Mouse (Mus musculus) stomach, postnatal 0 days (tissue): ENCODE measurements around the gene Bbs1. TPM values are rescaled to one million over a fixed set of nuclear protein-coding genes. Genes with fewer than 3 reads are reported as not detected.

Experiments
- ATAC-seq: fragments of 200-750 bp; cut with Nextera tagmentation; 2 replicates; pipeline ENCODE4 v1.8.0; 2017; ENCODE audit not compliant: low FRiP score, low TSS enrichment
- DNase-seq: peaks from one replicate; pipeline ENCODE4 v3.0.0-alpha.2; 2016; ENCODE audit warnings: low spot score
- H3K27ac ChIP-seq: fragments of 300-500 bp; sonication (generic); replicated peaks from 2 replicates; pipeline ENCODE4 v1.5.1; 2014; ENCODE audit warnings: mild to moderate bottlenecking, control low read depth
- H3K27me3 ChIP-seq: fragments of 300-500 bp; sonication (generic); 2 replicates; pipeline ENCODE4 v1.6.1; 2014; ENCODE audit warnings: low read length; ENCODE audit not compliant: control insufficient read depth, insufficient read depth
- H3K36me3 ChIP-seq: fragments of 300-500 bp; sonication (generic); 2 replicates; pipeline ENCODE4 v1.6.1; 2014; ENCODE audit warnings: low read length, mixed read lengths; ENCODE audit not compliant: control insufficient read depth, insufficient read depth
- H3K4me1 ChIP-seq: fragments of 300-500 bp; sonication (generic); replicated peaks from 2 replicates; pipeline ENCODE4 v1.6.1; 2014; ENCODE audit warnings: antibody characterized with exemption; ENCODE audit not compliant: control insufficient read depth, insufficient read depth
- H3K4me2 ChIP-seq: fragments of 300-500 bp; sonication (generic); replicated peaks from 2 replicates; pipeline ENCODE4 v1.6.1; 2014; ENCODE audit warnings: low read depth, mild to moderate bottlenecking, control low read depth, moderate library complexity
- H3K4me3 ChIP-seq: fragments of 300-500 bp; sonication (generic); 2 replicates; pipeline ENCODE4 v1.5.1; 2014; ENCODE audit warnings: low read depth, low read length, control low read depth
- H3K9ac ChIP-seq: fragments of 300-500 bp; sonication (generic); 2 replicates; pipeline ENCODE4 v1.6.1; 2014; ENCODE audit warnings: mild to moderate bottlenecking, low read length, control low read depth, mixed read lengths
- H3K9me3 ChIP-seq: fragments of 300-500 bp; sonication (generic); 2 replicates; pipeline ENCODE4 v1.6.1; 2016; ENCODE audit warnings: low read length; ENCODE audit not compliant: control insufficient read depth
- CTCF ChIP-seq: IDR thresholded peaks from 2 replicates; pipeline ENCODE4 v1.5.1; 2016; ENCODE audit warnings: antibody characterized with exemption, low read depth, mild to moderate bottlenecking, moderate library complexity
- EP300 ChIP-seq: optimal IDR thresholded peaks from 2 replicates; pipeline ENCODE3; 2016; ENCODE audit warnings: antibody characterized with exemption
- WGBS: fragments of 180-500 bp; shearing (Covaris S2); extraction: QIAGEN DNeasy Blood & Tissue Kit; methylation state at CpG from one replicate; pipeline ENCODE4 v1.1.7; 2014; 5-methylcytosine and 5-hydroxymethylcytosine counted together
- polyA plus RNA-seq: library from polyadenylated mRNA; unstranded; fragments of >200 nt; fragmentation: Nextera tagmentation; extraction: Ambion mirVana; gene quantifications from 2 replicates; pipeline ENCODE4 v1.2.1, GENCODE M21; 2015

Bbs1 gene
- polyA plus RNA-seq, 1 experiment from 2014 or later: 0.95 TPM

GRCm38 (mm10) chr19:4898972-4899371, 7.5 kb downstream of the Bbs1 start:
- H3K4me3 ChIP-seq: no peak overlapping the region
- H3K27me3 ChIP-seq: no peaks in the 10 kb centered on the region
- H3K36me3 ChIP-seq: no peaks in the 10 kb centered on the region
- DNase-seq: no peak
- no peak overlapping the region for H3K27ac ChIP-seq
- H3K9ac ChIP-seq: no peak overlapping the region
- TF ChIP-seq CTCF: no peak
- no peak for TF ChIP-seq EP300
- no peak for ATAC-seq
- no peak overlapping the region for H3K4me2 ChIP-seq
- no peaks in the 10 kb centered on the region for H3K4me1 ChIP-seq
- no peaks in the 10 kb centered on the region for H3K9me3 ChIP-seq
- 64% methylated on average over 9 of the region's 9 CpGs for WGBS

DNA sequence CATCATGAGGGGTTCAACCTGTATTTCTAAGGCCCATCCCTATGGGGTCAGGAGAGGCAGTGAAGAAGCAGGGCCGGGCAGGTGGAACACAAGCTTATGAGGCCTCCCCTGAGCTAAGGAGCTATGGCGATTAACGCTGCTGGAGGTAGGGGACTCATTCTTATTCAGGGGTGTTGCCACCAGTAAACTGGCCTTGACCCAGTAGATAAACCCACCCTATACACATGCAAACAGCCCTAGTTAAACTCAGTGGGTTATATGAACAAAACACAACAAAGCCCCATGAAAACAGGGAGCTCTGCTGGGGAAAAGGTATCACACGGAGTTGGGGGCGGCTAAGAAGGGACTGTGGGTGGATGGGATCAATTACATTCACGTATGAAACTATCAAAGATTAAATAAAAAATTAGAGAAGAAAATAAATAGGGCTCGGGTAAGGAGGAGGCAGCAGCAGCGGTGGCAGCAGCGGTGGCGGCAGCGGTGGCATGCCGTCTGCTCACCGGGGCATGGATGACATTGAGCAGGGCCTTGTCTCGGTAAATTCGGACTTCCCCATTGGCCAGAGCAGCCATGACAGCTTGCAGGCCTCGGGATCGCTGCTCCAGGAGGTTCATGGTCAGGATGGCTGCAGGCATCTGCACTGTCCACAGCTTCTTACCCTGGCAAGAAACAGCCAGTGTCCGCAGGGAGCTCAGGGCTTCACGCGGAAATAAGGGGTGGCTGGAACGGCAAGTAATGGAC, 9.5 kb downstream of the Bbs1 start:
- Histone ChIP-seq H3K27me3 (no peaks in the 10 kb centered on the region), H3K36me3 (no peaks in the 10 kb centered on the region), H3K4me3 (no peak overlapping the region), H3K27ac (no peak overlapping the region), H3K9ac (no peak overlapping the region), H3K9me3 (no peaks in the 10 kb centered on the region), H3K4me1 (no peaks in the 10 kb centered on the region), H3K4me2 (no peak overlapping the region)
- ATAC-seq: 0 out of 2 replicates have a peak, but pooled peaks have one; percentile 38
- no peak for TF ChIP-seq EP300
- no peak for TF ChIP-seq CTCF
- 64% methylated on average over 21 of the region's 21 CpGs for WGBS
- DNase-seq: no peak

GRCm38 (mm10) chr19:4891798-4892197, 14.6 kb downstream of the Bbs1 start:
- Histone ChIP-seq H3K9me3 (no peaks in the 10 kb centered on the region), H3K9ac (no peak overlapping the region), H3K4me1 (no peaks in the 10 kb centered on the region), H3K27ac (no peak overlapping the region), H3K36me3 (no peaks in the 10 kb centered on the region; the same call in 1 of the 2 replicates), H3K4me2 (no peak overlapping the region), H3K27me3 (no peaks in the 10 kb centered on the region), H3K4me3 (no peak overlapping the region)
- 64% methylated on average over 3 of the region's 3 CpGs for WGBS
- no peak for TF ChIP-seq EP300
- TF ChIP-seq CTCF: no peak
- ATAC-seq: no peak
- DNase-seq: no peak

DNA sequence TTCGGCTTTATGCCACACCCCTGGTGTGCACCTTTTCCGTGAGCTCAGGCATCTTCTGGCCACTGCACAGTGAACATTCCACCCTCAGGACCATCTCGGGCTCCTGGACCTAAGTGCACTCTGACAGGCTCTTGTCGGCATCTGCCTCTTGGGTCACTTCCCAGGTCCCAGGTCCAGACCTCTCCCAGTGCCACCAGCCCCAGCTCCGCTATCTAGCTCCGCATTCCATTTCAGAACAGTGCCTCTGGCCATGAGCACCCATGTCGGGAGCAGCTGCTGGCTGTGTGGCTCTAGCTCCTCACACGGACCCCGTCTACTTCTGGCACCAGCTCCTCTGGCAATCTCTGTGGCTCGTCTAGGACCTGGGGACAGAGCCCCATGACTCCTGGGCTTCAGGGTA, 16.6 kb downstream of the Bbs1 start:
- WGBS: 84% methylated on average over 10 of the region's 10 CpGs
- no peaks in the 10 kb centered on the region for H3K9me3 ChIP-seq
- H3K27ac ChIP-seq: no peak overlapping the region
- H3K27me3 ChIP-seq: no peaks in the 10 kb centered on the region
- no peaks in the 10 kb centered on the region for H3K4me1 ChIP-seq
- H3K4me2 ChIP-seq: no peak overlapping the region
- H3K4me3 ChIP-seq: no peak overlapping the region
- H3K9ac ChIP-seq: no peak overlapping the region
- ATAC-seq (no peak), DNase-seq (no peak)
- TF ChIP-seq CTCF (no peak), EP300 (no peak)
- H3K36me3 ChIP-seq: no peaks in the 10 kb centered on the region; the same call in 1 of the 2 replicates

DNA sequence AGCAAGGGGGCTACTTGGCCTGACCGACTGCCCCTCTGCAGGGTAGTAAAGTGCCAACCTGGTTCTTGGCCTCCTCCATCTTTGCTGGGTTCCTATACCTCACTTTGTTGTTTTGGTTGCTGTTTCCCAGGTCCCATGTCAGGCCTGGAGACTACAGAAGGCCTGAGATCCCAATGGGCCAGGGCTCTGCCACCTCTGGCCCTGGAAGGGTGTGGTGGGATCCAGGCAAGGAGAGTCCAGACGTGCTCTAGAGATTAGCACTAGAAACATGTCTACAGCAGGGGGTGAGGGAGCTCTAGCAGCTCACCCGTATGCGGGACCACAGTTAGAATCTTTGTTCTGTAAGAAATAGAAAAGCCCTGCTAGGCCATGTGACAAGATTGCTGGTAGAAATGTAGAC, 22.5 kb downstream of the Bbs1 start:
- Histone ChIP-seq H3K36me3 (no peaks in the 10 kb centered on the region), H3K9ac (no peak overlapping the region), H3K9me3 (no peaks in the 10 kb centered on the region), H3K27ac (no peak overlapping the region), H3K4me3 (no peak overlapping the region), H3K27me3 (no peaks in the 10 kb centered on the region), H3K4me2 (no peak overlapping the region), H3K4me1 (no peaks in the 10 kb centered on the region)
- no peak for TF ChIP-seq EP300
- TF ChIP-seq CTCF: no peak
- ATAC-seq (no peak), DNase-seq (no peak)
- 78% methylated on average over 4 of the region's 4 CpGs for WGBS

GRCm38 (mm10) chr19:4879324-4879703, 27.1 kb downstream of the Bbs1 start:
- no peak for DNase-seq
- ATAC-seq: no peak
- 56% methylated on average over 10 of the region's 10 CpGs for WGBS
- Histone ChIP-seq H3K4me2 (peak overlapping the region; percentile 91), H3K36me3 (no peaks in the 10 kb centered on the region), H3K27me3 (no peaks in the 10 kb centered on the region), H3K9ac (no peak overlapping the region; the same call in 1 of the 2 replicates), H3K4me1 (no peaks in the 10 kb centered on the region), H3K9me3 (no peaks in the 10 kb centered on the region), H3K4me3 (peak overlapping the region; percentile 89; the same call in 1 of the 2 replicates), H3K27ac (no peak overlapping the region)
- TF ChIP-seq CTCF (no peak), EP300 (no peak)
